Mouse (Mus musculus) thymus, adult 2 months (tissue): Measurements from ENCODE around the gene Scyl2. TPM values are rescaled to one million over a fixed set of nuclear protein-coding genes. Genes with fewer than 3 reads are reported as not detected.

Experiments
- DNase-seq: peaks from one replicate; pipeline ENCODE4 v3.0.0; 2021
- H3K27ac ChIP-seq: fragments of 200-500 bp; 2 replicates; pipeline ENCODE4 v1.5.1; 2012; ENCODE audit warnings: low read length, control low read depth; ENCODE audit not compliant: control insufficient read depth, insufficient read depth
- H3K27me3 ChIP-seq: fragments of 200-500 bp; 2 replicates; pipeline ENCODE4 v1.6.1; 2012; ENCODE audit warnings: mild to moderate bottlenecking, low read length, moderate library complexity, mixed read lengths; ENCODE audit not compliant: control insufficient read depth, insufficient read depth
- H3K36me3 ChIP-seq: fragments of 200-500 bp; 2 replicates; pipeline ENCODE4 v1.6.1; 2012; ENCODE audit warnings: mild to moderate bottlenecking, low read length, moderate library complexity; ENCODE audit not compliant: control insufficient read depth, insufficient read depth
- H3K4me1 ChIP-seq: fragments of 200-500 bp; replicated peaks from 2 replicates; pipeline ENCODE4 v1.6.1; 2012; ENCODE audit warnings: low read length; ENCODE audit not compliant: control insufficient read depth, insufficient read depth
- H3K4me3 ChIP-seq: fragments of 200-500 bp; 2 replicates; pipeline ENCODE4 v1.5.1; 2012; ENCODE audit warnings: mild to moderate bottlenecking, low read length, control low read depth, moderate library complexity; ENCODE audit not compliant: control insufficient read depth, insufficient read depth
- CTCF ChIP-seq: fragments of 200-500 bp; IDR thresholded peaks from 2 replicates; pipeline ENCODE4 v1.5.1; 2012; ENCODE audit warnings: mild to moderate bottlenecking, control low read depth, low read length, moderate library complexity, borderline replicate concordance; ENCODE audit not compliant: control insufficient read depth, poor library complexity, insufficient read depth; ENCODE audit errors: extremely low read depth
- POLR2A ChIP-seq: fragments of 200-500 bp; IDR thresholded peaks from 2 replicates; pipeline ENCODE4 v1.6.1; 2012; ENCODE audit warnings: mild to moderate bottlenecking, low read length, control low read depth, moderate library complexity; ENCODE audit not compliant: control insufficient read depth, poor library complexity, insufficient read depth; ENCODE audit errors: extremely low read depth
- WGBS: fragments of 180-500 bp; shearing (Covaris S2); methylation state at CpG from one replicate; pipeline ENCODE4 v1.1.7; 2018; 5-methylcytosine and 5-hydroxymethylcytosine counted together
- polyA plus RNA-seq: library from polyadenylated mRNA; depleted of rRNA; stranded (reverse); fragments of >200 nt; gene quantifications from 2 replicates; pipeline ENCODE4 v1.2.3, GENCODE M21; 2012

The Scyl2 gene
- polyA plus RNA-seq, 1 experiment = 23.1 TPM

GRCm38 (mm10) chr10:89665679-89666078 lies 20.4 kb downstream of the Scyl2 start:
- Histone ChIP-seq H3K27me3 (no peaks in the 10 kb centered on the region), H3K27ac (no peak overlapping the region), H3K4me1 (no peaks in the 10 kb centered on the region), H3K4me3 (no peak overlapping the region), H3K36me3 (peaks cover 10% of the 10 kb centered on the region; the same call in 1 of the 2 replicates)
- DNase-seq = no peak
- 96% methylated on average over 9 of the region's 9 CpGs for WGBS
- TF ChIP-seq CTCF = no peak
- TF ChIP-seq POLR2A = no peak

GRCm38 (mm10) chr10:89664977-89665645 lies 21.0 kb downstream of the Scyl2 start:
- Histone ChIP-seq H3K36me3 (peaks cover 10% of the 10 kb centered on the region; the same call in 1 of the 2 replicates), H3K27me3 (no peaks in the 10 kb centered on the region), H3K27ac (no peak overlapping the region), H3K4me3 (no peak overlapping the region), H3K4me1 (no peaks in the 10 kb centered on the region)
- no peak for TF ChIP-seq POLR2A
- WGBS = 96% methylated on average over 8 of the region's 8 CpGs
- DNase-seq = no peak

GRCm38 (mm10) chr10:89656366-89656765 lies 29.7 kb downstream of the Scyl2 start:
- no peaks in the 10 kb centered on the region for H3K27me3 ChIP-seq
- WGBS = 91% methylated on average over 5 of the region's 5 CpGs
- no peak for DNase-seq
- H3K4me3 ChIP-seq = no peak overlapping the region
- H3K27ac ChIP-seq = no peak overlapping the region
- H3K36me3 ChIP-seq = peaks cover 44% of the 10 kb centered on the region
- no peaks in the 10 kb centered on the region for H3K4me1 ChIP-seq
- no peak for TF ChIP-seq POLR2A
- no peak for TF ChIP-seq CTCF

GRCm38 (mm10) chr10:89652912-89653311 lies 33.2 kb downstream of the Scyl2 start:
- no peak overlapping the region for H3K4me3 ChIP-seq
- no peak for DNase-seq
- peaks cover 48% of the 10 kb centered on the region for H3K36me3 ChIP-seq
- H3K27me3 ChIP-seq = no peaks in the 10 kb centered on the region
- no peaks in the 10 kb centered on the region for H3K4me1 ChIP-seq
- 95% methylated on average over 8 of the region's 8 CpGs for WGBS
- no peak overlapping the region for H3K27ac ChIP-seq
- no peak for TF ChIP-seq CTCF
- no peak for TF ChIP-seq POLR2A

- H3K4me1 ChIP-seq = no peaks in the 10 kb centered on the region
- no peak overlapping the region for H3K27ac ChIP-seq
- H3K36me3 ChIP-seq = peaks cover 39% of the 10 kb centered on the region
- H3K4me3 ChIP-seq = no peak overlapping the region
- TF ChIP-seq POLR2A (no peak), CTCF (no peak)
- no peak for DNase-seq
- no peaks in the 10 kb centered on the region for H3K27me3 ChIP-seq
- WGBS = 95% methylated on average over 1 of the region's 1 CpGs
These were observed 34.4 kb downstream of the Scyl2 start for GRCm38 (mm10) chr10:89651691-89652090.

GRCm38 (mm10) chr10:89646918-89647317 lies 39.2 kb downstream of the Scyl2 start:
- DNase-seq = no peak
- Histone ChIP-seq H3K27ac (no peak overlapping the region), H3K4me1 (no peaks in the 10 kb centered on the region), H3K4me3 (no peak overlapping the region), H3K27me3 (no peaks in the 10 kb centered on the region), H3K36me3 (peaks cover 18% of the 10 kb centered on the region)
- TF ChIP-seq CTCF (no peak), POLR2A (no peak)
- 99% methylated on average over 9 of the region's 9 CpGs for WGBS

- H3K27me3 ChIP-seq = no peaks in the 10 kb centered on the region
- WGBS = 96% methylated on average over 3 of the region's 3 CpGs
- no peak for DNase-seq
These were observed 49.1 kb downstream of the Scyl2 start for GRCm38 (mm10) chr10:89637001-89637400.

More at GRCm38 (mm10) chr10:89637001-89637400, 49.1 kb downstream of the Scyl2 start:
- H3K4me1 ChIP-seq = no peaks in the 10 kb centered on the region
- peaks cover 12% of the 10 kb centered on the region for H3K36me3 ChIP-seq
- no peak overlapping the region for H3K4me3 ChIP-seq
- TF ChIP-seq POLR2A (no peak), CTCF (no peak)
- H3K27ac ChIP-seq = no peak overlapping the region
